Mouse (Mus musculus) kidney, postnatal 10 days (tissue): ENCODE data around the gene Cpsf3.

Experiments
- DNase-seq: peaks from one replicate; pipeline ENCODE4 v3.0.0; 2021; ENCODE audit warnings: mixed read lengths

The Cpsf3 gene

GRCm38 (mm10) chr12:21284761-21285441 is at the start of gene Cpsf3:
Gene Cpsf3, plus strand, starts transcription at chr12:21285391.
- no peak for DNase-seq

GRCm38 (mm10) chr12:21241965-21242364 is 43.2 kb upstream of the Cpsf3 start:
- DNase-seq, result no peak

- no peak for DNase-seq
These were observed 40.7 kb upstream of the Cpsf3 start for GRCm38 (mm10) chr12:21244375-21244960.

- no peak for DNase-seq
These were observed 37.3 kb upstream of the Cpsf3 start for GRCm38 (mm10) chr12:21247711-21248392.

- peak; percentile 37 for DNase-seq
These were observed 24.5 kb upstream of the Cpsf3 start for GRCm38 (mm10) chr12:21260494-21261256.

- DNase-seq, result no peak
These were observed 23.7 kb upstream of the Cpsf3 start for GRCm38 (mm10) chr12:21261521-21261920.

GRCm38 (mm10) chr12:21263256-21263655 is 21.9 kb upstream of the Cpsf3 start:
- DNase-seq, result no peak

GRCm38 (mm10) chr12:21264241-21264640 is 20.9 kb upstream of the Cpsf3 start:
- peak; percentile 65 for DNase-seq

- no peak for DNase-seq
These were observed 20.2 kb upstream of the Cpsf3 start for GRCm38 (mm10) chr12:21264970-21265369.

- DNase-seq, result no peak
These were observed 19.7 kb upstream of the Cpsf3 start for GRCm38 (mm10) chr12:21265501-21265900.

GRCm38 (mm10) chr12:21265946-21266783 is 19.0 kb upstream of the Cpsf3 start:
- peak; percentile 80 for DNase-seq

GRCm38 (mm10) chr12:21266784-21267098 is 18.4 kb upstream of the Cpsf3 start:
- DNase-seq, result no peak

GRCm38 (mm10) chr12:21268083-21268616 is 17.0 kb upstream of the Cpsf3 start:
- DNase-seq, result no peak

- no peak for DNase-seq
These were observed 10.7 kb upstream of the Cpsf3 start for GRCm38 (mm10) chr12:21274446-21274845.

GRCm38 (mm10) chr12:21277352-21277864 is 7.8 kb upstream of the Cpsf3 start:
- no peak for DNase-seq

GRCm38 (mm10) chr12:21285508-21286242 is 484 bp downstream of the Cpsf3 start:
- DNase-seq, result no peak

GRCm38 (mm10) chr12:21286243-21286622 is 1.0 kb downstream of the Cpsf3 start, which contains the start of gene Itgb1bp1:
Gene Itgb1bp1, minus strand, starts transcription at chr12:21286284.
- peak; percentile 100 for DNase-seq

GRCm38 (mm10) chr12:21286712-21287650 is 1.8 kb downstream of the Cpsf3 start:
- peak; percentile 34 for DNase-seq

- no peak for DNase-seq
These were observed 3.7 kb downstream of the Cpsf3 start for GRCm38 (mm10) chr12:21288716-21289395.
